Mouse (Mus musculus): ENCODE measurements at regions not wholly inside any gene's neighbourhood (a gene's known extent, or its start where the extent isn't known, plus 50 kb on each side); places are given as distances from the start of the nearest gene placed in this dataset.

- DNase-seq: no peak
These were observed 201.8 kb upstream of the Gm11042 start for GRCm38 (mm10) chr12:74518032-74518431.

- DNase-seq: peak; percentile 59
These were observed 200.3 kb upstream of the Gm11042 start for GRCm38 (mm10) chr12:74516527-74516926.

GRCm38 (mm10) chr12:74502791-74503190, 186.6 kb upstream of the Gm11042 start:
- DNase-seq: no peak

- peak; percentile 31 for DNase-seq
These were observed 161.4 kb upstream of the Gm11042 start for GRCm38 (mm10) chr12:74477619-74478018.

GRCm38 (mm10) chr12:74474741-74475140, 158.5 kb upstream of the Gm11042 start:
- no peak for DNase-seq

GRCm38 (mm10) chr12:74458521-74458920, 142.3 kb upstream of the Gm11042 start:
- peak; percentile 75 for DNase-seq

- DNase-seq: no peak
These were observed 136.3 kb upstream of the Gm11042 start for GRCm38 (mm10) chr12:74452375-74453090.

- no peak for DNase-seq
These were observed 132.1 kb upstream of the Gm11042 start for GRCm38 (mm10) chr12:74448248-74448647.

GRCm38 (mm10) chr12:74434874-74435273, 118.7 kb upstream of the Gm11042 start:
- no peak for DNase-seq

GRCm38 (mm10) chr12:74414738-74415137, 98.5 kb upstream of the Gm11042 start:
- DNase-seq: no peak

- DNase-seq: no peak
These were observed 94.3 kb upstream of the Gm11042 start for GRCm38 (mm10) chr12:74410511-74410910.

GRCm38 (mm10) chr12:74407591-74408095, 91.4 kb upstream of the Gm11042 start:
- no peak for DNase-seq

- peak; percentile 20 for DNase-seq
These were observed 73.6 kb upstream of the Gm11042 start for GRCm38 (mm10) chr12:74389811-74390210.
